Comparison of ENCODE assay signal across 8 mouse cellular contexts in the genomic region with DNA sequence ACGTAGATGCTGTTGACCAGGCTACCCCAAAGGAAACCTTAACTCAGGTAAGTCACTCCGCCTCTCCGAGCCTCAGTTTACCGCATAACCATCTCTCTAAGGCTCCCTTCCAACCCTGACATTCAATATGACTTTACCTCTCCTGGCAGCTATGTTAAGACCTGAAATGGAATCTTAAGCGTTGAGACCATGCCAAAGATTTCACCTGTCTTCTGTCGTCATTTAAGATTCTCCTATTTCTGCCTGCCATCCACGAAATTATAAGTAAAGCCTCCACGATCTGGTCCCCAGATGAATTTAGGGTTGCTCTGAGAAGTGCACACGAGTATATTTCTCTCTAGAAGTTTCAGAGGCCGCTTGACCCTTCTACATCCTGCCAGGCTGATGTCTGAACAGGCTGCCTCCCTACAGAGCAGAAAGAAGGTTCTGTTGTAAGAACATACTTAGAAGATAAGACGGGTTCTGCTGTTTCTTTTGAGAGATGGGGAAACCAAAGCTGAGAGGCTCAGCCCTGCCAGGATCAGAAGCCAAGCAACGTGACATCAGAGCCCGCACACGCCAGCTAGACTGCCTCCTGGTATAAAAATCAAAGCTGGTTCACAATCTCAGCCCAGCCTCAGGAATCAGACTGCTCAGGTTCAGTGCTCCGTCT. TPM values are rescaled to one million over a fixed set of nuclear protein-coding genes. Genes with fewer than 3 reads are reported as not detected.
DNase-seq lines count a peak whose midpoint lies in the region; ATAC-seq lines count a peak whose summit lies in the region.

No protein-coding gene starts in this region.

- H3K4me1 ChIP-seq in lung, embryonic 16.5 days (replicated peaks; ENCODE audit: control insufficient read depth, insufficient read depth, low read length): peaks cover 5% of the 10 kb centered on the region; the same call in 1 of the 2 replicates
- peaks cover 6 to 13% of the 10 kb centered on the region in 2 experiments for H3K4me1 ChIP-seq in heart, embryonic 14.5 days (ENCODE audit: control insufficient read depth in 2 of 2, insufficient read depth in 2 of 2, low read length in 2 of 2)

- H3K27me3 ChIP-seq in lung, embryonic 16.5 days (ENCODE audit: control insufficient read depth, insufficient read depth, low read depth, low read length): no peaks in the 10 kb centered on the region
- H3K27me3 ChIP-seq in heart, embryonic 14.5 days (ENCODE audit: control insufficient read depth, insufficient read depth, low read length): no peaks in the 10 kb centered on the region

- peaks cover 88% of the 10 kb centered on the region for H3K79me2 ChIP-seq in macrophage (ENCODE audit: inconsistent target)

- no peaks in the 10 kb centered on the region for H3K36me3 ChIP-seq in lung, embryonic 16.5 days (ENCODE audit: control insufficient read depth, insufficient read depth, low read length)
- H3K36me3 ChIP-seq in heart, embryonic 14.5 days (ENCODE audit: control insufficient read depth, insufficient read depth, low read length): no peaks in the 10 kb centered on the region
- H3K36me3 ChIP-seq in macrophage (ENCODE audit: inconsistent target): no peaks in the 10 kb centered on the region

- no peak for ATAC-seq in lung, embryonic 16.5 days (ENCODE audit: low read depth)
- ATAC-seq in heart, embryonic 14.5 days (ENCODE audit: insufficient number of reproducible peaks, insufficient read depth, low FRiP score, low read depth): no peak

- 10% methylated on average over 15 of the region's 15 CpGs for WGBS in lung, embryonic 16.5 days
- 12% methylated on average over 14 of the region's 15 CpGs for whole genome bisulfite sequencing in heart, embryonic 14.5 days
- WGBS in macrophage (ENCODE audit: missing documents): 32% methylated on average over 14 of the region's 15 CpGs

- H3K9me3 ChIP-seq in lung, embryonic 16.5 days (ENCODE audit: control insufficient read depth, low read length): no peaks in the 10 kb centered on the region
- H3K9me3 ChIP-seq in heart, embryonic 14.5 days (ENCODE audit: control insufficient read depth, low read length): no peaks in the 10 kb centered on the region

- peak overlapping the region; percentile 67 for H3K4me2 ChIP-seq in lung, embryonic 16.5 days (ENCODE audit: low read depth, low read length)
- peak overlapping the region; percentile 100 for H3K4me2 ChIP-seq in heart, embryonic 14.5 days (ENCODE audit: low read length)

- DNase-seq in lung, postnatal 14 days: no peak
- DNase-seq in cerebellum, postnatal 10 days: peak; percentile 68 to 69
- DNase-seq in ovary, postnatal 14 days (ENCODE audit: low spot score): no peak
- DNase-seq in testis, postnatal 10 days (ENCODE audit: low spot score): no peak
- no peak for DNase-seq in thymus, postnatal 14 days

- no peak overlapping the region for H3K27ac ChIP-seq in lung, embryonic 16.5 days (ENCODE audit: low read length)
- H3K27ac ChIP-seq in heart, embryonic 14.5 days (replicated peaks in 1 of 2; ENCODE audit: control insufficient read depth in 1 of 2, insufficient read depth in 1 of 2, low read depth in 2 of 2, low read length in 2 of 2): peak overlapping the region in 1 of 2 experiments; percentile 48; a peak in 2 of 4 replicates
- no peak overlapping the region for H3K27ac ChIP-seq in macrophage

- H3K4me3 ChIP-seq in lung, embryonic 16.5 days (ENCODE audit: low read length): peak overlapping the region; percentile 86
- peak overlapping the region; percentile 73 to 89 for H3K4me3 ChIP-seq in heart, embryonic 14.5 days (ENCODE audit: control insufficient read depth in 1 of 2, insufficient read depth in 1 of 2, low read depth in 1 of 2, low read length in 2 of 2)
- peak overlapping the region; percentile 36 for H3K4me3 ChIP-seq in macrophage (ENCODE audit: inconsistent target)

- peak overlapping the region; percentile 12 for H3K9ac ChIP-seq in lung, embryonic 16.5 days (ENCODE audit: low read length)
- peak overlapping the region; percentile 44; the same call in 1 of the 2 replicates for H3K9ac ChIP-seq in heart, embryonic 14.5 days (ENCODE audit: low read length)

RNA-seq across cellular contexts. Expression of a gene that starts 24.8 kb away (rescaled TPM):
- polyA plus RNA-seq in lung, embryonic 16.5 days (2015; fragmentation: Nextera tagmentation; extraction: Ambion mirVana): 0.10 TPM in 1 of 2 replicates, not detected in the other
- polyA plus RNA-seq in heart, embryonic 14.5 days (2014; fragmentation: Nextera tagmentation; extraction: Ambion mirVana): 0.20 TPM in 2 replicates
- 1 to 10 TPM in 8 of 26 experiments, under 1 TPM in 6, not detected in 12; 0.29 to 2.7 (median 1.2) TPM for total RNA-seq in macrophage (2018; cell fraction: chromatin; rRNA removed)
- under 1 TPM in 15 of 26 experiments, not detected in 11; 0.03 to 0.29 (median 0.14) TPM for total RNA-seq in macrophage (2018; cell fraction: cytosol; rRNA removed)
- total RNA-seq in macrophage (2018; cell fraction: nucleus; rRNA removed): 1 to 10 TPM in 7 of 26 experiments, under 1 TPM in 13, not detected in 6; 0.30 to 3.2 (median 0.57) TPM
- polyA plus RNA-seq in macrophage (2018): 0.10 to 0.15 TPM (median 0.14 TPM) in 3 replicates

RNA-seq across cellular contexts. Expression of a gene that starts 25.4 kb away (rescaled TPM):
- 56.8 and 57.7 TPM in 2 replicates for polyA plus RNA-seq in lung, embryonic 16.5 days (2015; fragmentation: Nextera tagmentation; extraction: Ambion mirVana)
- polyA plus RNA-seq in heart, embryonic 14.5 days (2014; fragmentation: Nextera tagmentation; extraction: Ambion mirVana): 45.7 and 59.0 TPM in 2 replicates
- total RNA-seq in macrophage (2018; cell fraction: chromatin; rRNA removed): 100 to 1,000 TPM in 19 of 26 experiments, 10 to 100 TPM in 7; 15.5 to 258 (median 152) TPM
- 10 to 100 TPM; 43.0 to 71.9 (median 59.2) TPM for total RNA-seq in macrophage (2018; cell fraction: cytosol; rRNA removed)
- total RNA-seq in macrophage (2018; cell fraction: nucleus; rRNA removed): 100 to 1,000 TPM in 7 of 26 experiments, 10 to 100 TPM in 19; 20.4 to 144 (median 81.0) TPM
- 45.7 to 91.9 TPM (median 56.7 TPM) in 3 replicates for polyA plus RNA-seq in macrophage (2018)

Comparison
In these comparisons a context has a peak if more than half of its experiments do, and no peak if none do; other contexts are left out.
1. H3K4me3 ChIP-seq: peak in every context shown above with its lines; median percentile 86 in lung, embryonic 16.5 days; 81 in heart, embryonic 14.5 days; 36 in macrophage.
2. DNase-seq: peak in cerebellum, postnatal 10 days (2 of 2); none in lung, postnatal 14 days (single experiment), ovary, postnatal 14 days (single experiment), testis, postnatal 10 days (single experiment) and thymus, postnatal 14 days (single experiment).